Mouse (Mus musculus): ENCODE measurements around the gene Cyp27a1. TPM values are rescaled to one million over a fixed set of nuclear protein-coding genes. Genes with fewer than 3 reads are reported as not detected.
A peak's percentile ranks its signal among the peaks of the same experiment; 100 is the strongest.

Gene Cyp27a1
- polyA plus RNA-seq, 1 experiment = 2.1 TPM

DNA sequence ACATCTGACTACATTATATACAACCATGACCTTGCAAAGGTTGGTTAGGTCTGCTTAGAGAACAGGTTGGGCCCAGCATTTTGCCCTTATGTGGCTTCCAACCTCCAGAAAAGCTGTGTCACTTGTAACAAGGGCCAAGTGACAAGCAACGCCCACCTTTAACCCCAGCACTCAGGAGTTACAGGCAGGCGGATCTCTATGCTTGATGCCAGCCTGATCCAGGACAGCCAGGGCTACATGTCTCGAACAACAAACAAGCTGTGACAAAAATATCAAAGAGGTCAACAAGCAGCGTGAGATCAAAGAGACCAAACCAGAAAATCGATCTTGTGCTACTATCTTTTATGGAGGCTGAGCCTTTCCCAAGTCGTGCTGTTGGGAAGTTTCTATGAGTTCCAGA lies 8.3 kb downstream of the Cyp27a1 start:
- TF ChIP-seq POLR2A (IDR thresholded peaks at IDR 0.05; ENCODE audit: borderline replicate concordance, extremely low read depth, insufficient read depth, insufficient read length, poor library complexity, severe bottlenecking) = no peak
- TF ChIP-seq CTCF (IDR thresholded peaks at IDR 0.05; ENCODE audit: borderline replicate concordance, extremely low read depth, insufficient read depth, insufficient read length) = no peak
- no peak for DNase-seq (ENCODE audit: low read depth)

GRCm38 (mm10) chr1:74723748-74724147 lies 10.4 kb downstream of the Cyp27a1 start:
- DNase-seq (ENCODE audit: low read depth) = peak; percentile 6

DNA sequence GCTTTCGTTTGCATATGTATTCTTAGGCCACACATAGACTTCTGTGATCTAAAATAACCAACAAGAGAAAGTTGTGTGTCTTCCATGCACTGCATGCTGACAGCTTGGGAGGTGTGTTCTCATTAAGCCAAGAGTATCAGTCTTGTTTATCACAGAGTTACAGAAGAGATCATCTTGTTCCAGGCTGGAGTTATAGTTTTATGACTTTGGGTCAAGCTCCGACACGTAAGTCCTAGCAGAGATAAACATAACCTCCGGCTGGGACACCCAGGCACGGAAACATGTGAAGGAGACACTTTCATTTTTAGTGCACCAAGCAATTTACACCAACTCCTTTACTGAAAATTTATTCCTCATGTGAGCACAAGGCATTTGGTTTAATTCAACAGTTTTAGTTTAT lies 12.7 kb downstream of the Cyp27a1 start:
- DNase-seq (ENCODE audit: low read depth) = no peak

More at GRCm38 (mm10) chr1:74723748-74724147, 10.4 kb downstream of the Cyp27a1 start:
- TF ChIP-seq CTCF (IDR thresholded peaks at IDR 0.05; ENCODE audit: borderline replicate concordance, extremely low read depth, insufficient read depth, insufficient read length) = peak; percentile 35; the same call in 1 of the 2 replicates
- no peak for TF ChIP-seq POLR2A (IDR thresholded peaks at IDR 0.05; ENCODE audit: borderline replicate concordance, extremely low read depth, insufficient read depth, insufficient read length, poor library complexity, severe bottlenecking)

DNA sequence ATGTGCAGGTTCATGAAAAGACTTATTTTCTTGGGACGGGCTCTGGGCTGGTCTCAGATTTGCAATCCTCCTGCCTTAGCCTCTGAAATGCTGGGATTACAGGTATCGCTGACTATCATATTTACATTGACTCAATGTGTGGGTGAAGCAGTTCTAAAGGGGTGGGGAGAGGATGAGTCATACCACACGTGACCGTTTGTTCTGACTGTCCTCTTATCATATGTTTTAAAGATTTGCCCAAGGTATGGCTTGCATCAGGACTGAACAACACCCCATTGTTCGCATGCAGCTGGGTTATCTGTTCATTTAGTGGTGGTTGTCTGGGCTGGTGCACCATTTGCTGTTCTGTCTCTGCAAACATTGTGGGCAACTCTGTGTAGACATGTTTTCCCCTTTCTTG lies 13.3 kb downstream of the Cyp27a1 start:
- TF ChIP-seq CTCF (IDR thresholded peaks at IDR 0.05; ENCODE audit: borderline replicate concordance, extremely low read depth, insufficient read depth, insufficient read length) (no peak), POLR2A (IDR thresholded peaks at IDR 0.05; ENCODE audit: borderline replicate concordance, extremely low read depth, insufficient read depth, insufficient read length, poor library complexity, severe bottlenecking) (no peak)
- DNase-seq (ENCODE audit: low read depth) = no peak

More for the DNA sequence above, 12.7 kb downstream of the Cyp27a1 start:
- TF ChIP-seq CTCF (IDR thresholded peaks at IDR 0.05; ENCODE audit: borderline replicate concordance, extremely low read depth, insufficient read depth, insufficient read length) = no peak
- no peak for TF ChIP-seq POLR2A (IDR thresholded peaks at IDR 0.05; ENCODE audit: borderline replicate concordance, extremely low read depth, insufficient read depth, insufficient read length, poor library complexity, severe bottlenecking)

GRCm38 (mm10) chr1:74728446-74728845 lies 15.1 kb downstream of the Cyp27a1 start:
- no peak for DNase-seq (ENCODE audit: low read depth)
- no peak for TF ChIP-seq POLR2A (IDR thresholded peaks at IDR 0.05; ENCODE audit: borderline replicate concordance, extremely low read depth, insufficient read depth, insufficient read length, poor library complexity, severe bottlenecking)
- no peak for TF ChIP-seq CTCF (IDR thresholded peaks at IDR 0.05; ENCODE audit: borderline replicate concordance, extremely low read depth, insufficient read depth, insufficient read length)

- no peak for DNase-seq (ENCODE audit: low read depth)
- TF ChIP-seq CTCF (IDR thresholded peaks at IDR 0.05; ENCODE audit: borderline replicate concordance, extremely low read depth, insufficient read depth, insufficient read length) = no peak
- TF ChIP-seq POLR2A (IDR thresholded peaks at IDR 0.05; ENCODE audit: borderline replicate concordance, extremely low read depth, insufficient read depth, insufficient read length, poor library complexity, severe bottlenecking) = no peak
Observed at GRCm38 (mm10) chr1:74736977-74737376, 23.6 kb downstream of the Cyp27a1 start.

DNA sequence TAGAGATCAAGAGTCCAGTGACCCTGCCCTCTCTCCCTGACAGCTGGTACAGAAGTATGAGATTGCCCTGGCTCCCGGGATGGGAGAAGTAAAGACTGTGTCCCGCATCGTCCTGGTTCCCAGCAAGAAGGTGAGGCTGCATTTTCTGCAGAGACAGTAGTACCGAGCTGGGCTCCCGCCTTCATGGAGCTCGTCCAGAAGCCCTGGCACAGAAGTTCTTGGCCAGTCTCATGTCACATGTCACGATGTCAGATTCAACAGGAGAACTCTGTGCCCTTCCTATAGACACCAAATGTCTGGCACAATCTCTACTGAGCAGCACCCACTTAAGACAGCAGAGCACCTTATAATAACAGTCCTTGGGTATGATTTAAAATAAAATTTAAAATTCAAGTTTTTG lies 24.1 kb downstream of the Cyp27a1 start:
- TF ChIP-seq POLR2A (IDR thresholded peaks at IDR 0.05; ENCODE audit: borderline replicate concordance, extremely low read depth, insufficient read depth, insufficient read length, poor library complexity, severe bottlenecking) (no peak), CTCF (IDR thresholded peaks at IDR 0.05; ENCODE audit: borderline replicate concordance, extremely low read depth, insufficient read depth, insufficient read length) (no peak)
- no peak for DNase-seq (ENCODE audit: low read depth)

- DNase-seq (ENCODE audit: low read depth) = no peak
- TF ChIP-seq POLR2A (IDR thresholded peaks at IDR 0.05; ENCODE audit: borderline replicate concordance, extremely low read depth, insufficient read depth, insufficient read length, poor library complexity, severe bottlenecking) (no peak), CTCF (IDR thresholded peaks at IDR 0.05; ENCODE audit: borderline replicate concordance, extremely low read depth, insufficient read depth, insufficient read length) (no peak)
Observed at GRCm38 (mm10) chr1:74740846-74741245, 27.5 kb downstream of the Cyp27a1 start.

- no peak for DNase-seq (ENCODE audit: low read depth)
- TF ChIP-seq CTCF (IDR thresholded peaks at IDR 0.05; ENCODE audit: borderline replicate concordance, extremely low read depth, insufficient read depth, insufficient read length) = no peak
- TF ChIP-seq POLR2A (IDR thresholded peaks at IDR 0.05; ENCODE audit: borderline replicate concordance, extremely low read depth, insufficient read depth, insufficient read length, poor library complexity, severe bottlenecking) = no peak
Observed at GRCm38 (mm10) chr1:74747335-74747734, 34.0 kb downstream of the Cyp27a1 start.

DNA sequence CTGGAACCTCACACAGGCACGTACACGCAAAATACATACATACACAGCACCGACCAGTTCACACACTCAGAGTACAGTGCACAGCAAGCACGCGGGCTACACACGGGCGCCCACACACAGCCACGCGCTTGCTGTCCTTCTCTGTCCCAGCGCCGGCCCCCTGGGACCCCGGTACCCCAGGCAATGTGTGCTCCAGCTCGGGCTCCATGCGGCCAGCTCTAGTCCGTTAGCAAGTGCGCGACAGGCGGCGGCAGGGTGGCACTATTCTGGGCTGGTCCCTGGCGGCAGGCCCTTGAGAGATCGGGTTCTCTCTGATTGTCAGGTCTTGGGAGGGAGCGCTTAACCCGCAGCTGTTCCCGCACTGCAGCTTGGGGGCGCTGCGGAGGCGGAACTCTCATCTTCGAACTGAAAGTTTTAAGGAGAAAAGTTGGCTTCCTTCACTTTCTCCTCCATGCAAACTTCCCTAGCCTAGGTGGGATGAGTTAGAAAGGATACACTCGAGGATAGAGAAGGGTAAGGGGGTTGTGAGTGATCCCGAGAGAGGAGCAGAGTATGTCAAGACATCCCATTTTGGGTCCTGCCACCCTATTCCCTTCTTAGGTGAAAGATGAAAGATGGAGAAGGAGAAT lies 35.4 kb downstream of the Cyp27a1 start, which contains the start of gene Prkag3:
Prkag3 (minus strand) TSS at position 579 of the 629 bp plus-strand sequence.
- peak; percentile 59 for TF ChIP-seq CTCF (IDR thresholded peaks at IDR 0.05; ENCODE audit: borderline replicate concordance, extremely low read depth, insufficient read depth, insufficient read length)
- no peak for TF ChIP-seq POLR2A (IDR thresholded peaks at IDR 0.05; ENCODE audit: borderline replicate concordance, extremely low read depth, insufficient read depth, insufficient read length, poor library complexity, severe bottlenecking)
- peak; percentile 64 for DNase-seq (ENCODE audit: low read depth)

DNA sequence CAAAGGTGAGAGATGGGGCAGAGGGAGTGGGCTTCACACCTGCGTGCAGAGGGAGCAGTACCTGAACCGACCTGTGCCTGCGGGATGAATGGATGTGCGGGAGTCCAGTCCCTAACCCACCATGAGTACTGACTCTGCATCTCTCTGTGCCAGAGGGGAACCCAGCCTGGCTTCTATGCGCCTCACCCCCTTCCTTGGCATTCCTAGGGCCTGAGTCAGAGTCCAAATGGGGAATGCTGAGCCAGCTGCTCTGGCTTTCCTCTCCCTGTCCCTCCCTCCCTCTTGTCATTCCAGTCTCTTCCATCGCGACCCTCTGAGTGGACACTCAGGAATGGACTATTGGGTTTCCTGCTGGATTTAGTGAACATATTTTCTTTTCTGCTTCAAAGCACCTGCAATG lies 35.9 kb downstream of the Cyp27a1 start:
- no peak for DNase-seq (ENCODE audit: low read depth)
- TF ChIP-seq POLR2A (IDR thresholded peaks at IDR 0.05; ENCODE audit: borderline replicate concordance, extremely low read depth, insufficient read depth, insufficient read length, poor library complexity, severe bottlenecking) (no peak), CTCF (IDR thresholded peaks at IDR 0.05; ENCODE audit: borderline replicate concordance, extremely low read depth, insufficient read depth, insufficient read length) (no peak)

- TF ChIP-seq CTCF (IDR thresholded peaks at IDR 0.05; ENCODE audit: borderline replicate concordance, extremely low read depth, insufficient read depth, insufficient read length) (no peak), POLR2A (IDR thresholded peaks at IDR 0.05; ENCODE audit: borderline replicate concordance, extremely low read depth, insufficient read depth, insufficient read length, poor library complexity, severe bottlenecking) (no peak)
- DNase-seq (ENCODE audit: low read depth) = peak; percentile 66
Observed at GRCm38 (mm10) chr1:74750683-74751082, 37.3 kb downstream of the Cyp27a1 start.
